Mouse (Mus musculus) CH12.LX (cell line): Measurements from ENCODE around the gene Alg9. TPM values are rescaled to one million over a fixed set of nuclear protein-coding genes. Genes with fewer than 3 reads are reported as not detected.
A peak's percentile ranks its signal among the peaks of the same experiment; 100 is the strongest.

ENCODE experiments used
- DNase-seq: peaks from one replicate; pipeline ENCODE4 v3.0.0-alpha.2; 2013; ENCODE audit errors: extremely low read depth
- H3K27ac ChIP-seq: 2 replicates; pipeline ENCODE4 v1.5.1; 2012; ENCODE audit warnings: low read depth, mild to moderate bottlenecking, control low read depth, moderate library complexity; ENCODE audit not compliant: insufficient read depth
- H3K27me3 ChIP-seq: replicated peaks from 2 replicates; pipeline ENCODE3; 2012; ENCODE audit warnings: inconsistent platforms
- H3K36me3 ChIP-seq, 2 experiments: replicated peaks in 1 of 2; 2 replicates each; pipeline versions ENCODE3 to v1.6.1; 2012; ENCODE audit warnings: inconsistent platforms in 1 of 2, low read length in 1 of 2, mild to moderate bottlenecking in 1 of 2, mixed read lengths in 1 of 2, moderate library complexity in 1 of 2; ENCODE audit not compliant: control insufficient read depth in 1 of 2, insufficient read depth in 1 of 2
- H3K4me1 ChIP-seq, 2 experiments: 2 replicates each; pipeline ENCODE4 v1.6.1; 2012; ENCODE audit warnings: inconsistent platforms in 1 of 2, moderate library complexity in 1 of 2; ENCODE audit not compliant: insufficient read depth in 2 of 2, control insufficient read depth in 1 of 2
- H3K4me2 ChIP-seq: 2 replicates; pipeline ENCODE4 v1.6.1; 2012; ENCODE audit warnings: low read depth, mild to moderate bottlenecking, control low read depth; ENCODE audit not compliant: poor library complexity, insufficient read depth, severe bottlenecking
- H3K4me3 ChIP-seq, 3 experiments: fragments of 150-350 bp in 1 of 3; sonication (generic) in 1 of 3; replicated peaks in 1 of 3; 2 replicates each; pipeline versions ENCODE3 to v1.5.1; 2011 to 2012; ENCODE audit warnings: low read depth in 2 of 3, low read length in 2 of 3, mild to moderate bottlenecking in 2 of 3, moderate library complexity in 2 of 3, control low read depth in 1 of 3, improper control_type of control experiment in 1 of 3, inconsistent platforms in 1 of 3, mixed read lengths in 1 of 3; ENCODE audit not compliant: poor library complexity in 1 of 3
- H3K79me2 ChIP-seq: replicated peaks from 2 replicates; pipeline ENCODE4 v1.6.1; 2012; ENCODE audit warnings: mild to moderate bottlenecking, moderate library complexity; ENCODE audit not compliant: control insufficient read depth, poor library complexity, insufficient read depth, severe bottlenecking; ENCODE audit errors: extremely low read depth
- H3K9ac ChIP-seq: 2 replicates; pipeline ENCODE4 v1.6.1; 2012; ENCODE audit warnings: low read depth, mild to moderate bottlenecking, control low read depth, moderate library complexity; ENCODE audit not compliant: insufficient read depth
- H3K9me3 ChIP-seq: replicated peaks from 2 replicates; pipeline ENCODE3; 2012; ENCODE audit warnings: low read length, inconsistent platforms, mixed read lengths
- BHLHE40 ChIP-seq: IDR thresholded peaks from 2 replicates; pipeline ENCODE4 v1.6.1; 2011; ENCODE audit warnings: mild to moderate bottlenecking, low read depth, low read length, improper control_type of control experiment
- CHD1 ChIP-seq: IDR thresholded peaks from 2 replicates; pipeline ENCODE4 v1.6.1; 2012; ENCODE audit warnings: low read depth, low read length, improper control_type of control experiment, inconsistent platforms
- CHD2 ChIP-seq: IDR thresholded peaks from 2 replicates; pipeline ENCODE4 v1.6.1; 2011; ENCODE audit warnings: low read length, improper control_type of control experiment
- E2F4 ChIP-seq: IDR thresholded peaks from 2 replicates; pipeline ENCODE4 v1.6.1; 2011; ENCODE audit warnings: low read depth, low read length, improper control_type of control experiment; ENCODE audit not compliant: insufficient replicate concordance
- EP300 ChIP-seq: IDR thresholded peaks from 2 replicates; pipeline ENCODE4 v1.6.1; 2011; ENCODE audit warnings: low read length, improper control_type of control experiment
- ETS1 ChIP-seq: conservative IDR thresholded peaks from 2 replicates; pipeline ENCODE4 v1.6.1; 2012; ENCODE audit warnings: low read depth, mild to moderate bottlenecking, inconsistent platforms, low read length, improper control_type of control experiment, moderate library complexity
- IRF4 ChIP-seq: IDR thresholded peaks from 2 replicates; pipeline ENCODE4 v1.6.1; 2014; ENCODE audit warnings: low read depth, mild to moderate bottlenecking, inconsistent platforms, low read length, improper control_type of control experiment
- JUND ChIP-seq: conservative IDR thresholded peaks from 2 replicates; pipeline ENCODE4 v1.6.1; 2011; ENCODE audit warnings: low read depth, low read length, improper control_type of control experiment
- KAT2A ChIP-seq: IDR thresholded peaks from 2 replicates; pipeline ENCODE4 v1.6.1; 2012; ENCODE audit warnings: low read length, improper control_type of control experiment, inconsistent platforms; ENCODE audit not compliant: insufficient replicate concordance
- MAFK ChIP-seq: IDR thresholded peaks from 2 replicates; pipeline ENCODE4 v1.6.1; 2011; ENCODE audit warnings: low read length, improper control_type of control experiment; ENCODE audit not compliant: insufficient replicate concordance
- MAZ ChIP-seq: IDR thresholded peaks from 2 replicates; pipeline ENCODE4 v1.6.1; 2012; ENCODE audit warnings: low read depth, mild to moderate bottlenecking, inconsistent platforms, low read length, improper control_type of control experiment, moderate library complexity
- MEF2A ChIP-seq: IDR thresholded peaks from 2 replicates; pipeline ENCODE4 v1.6.1; 2014; ENCODE audit warnings: low read depth, mild to moderate bottlenecking, inconsistent platforms, low read length, improper control_type of control experiment, borderline replicate concordance
- MXI1 ChIP-seq: IDR thresholded peaks from 2 replicates; pipeline ENCODE4 v1.6.1; 2011; ENCODE audit warnings: mild to moderate bottlenecking, low read depth, low read length, improper control_type of control experiment
- NELFE ChIP-seq: IDR thresholded peaks from 2 replicates; pipeline ENCODE4 v1.6.1; 2011; ENCODE audit warnings: low read depth, low read length, improper control_type of control experiment
- PAX5 ChIP-seq: IDR thresholded peaks from 2 replicates; pipeline ENCODE4 v1.6.1; 2012; ENCODE audit warnings: low read length, inconsistent platforms, mixed read lengths
- POLR2AphosphoS2 ChIP-seq: IDR thresholded peaks from 2 replicates; pipeline ENCODE4 v1.6.1; 2011; ENCODE audit warnings: low read depth, low read length, improper control_type of control experiment
- RAD21 ChIP-seq: IDR thresholded peaks from 2 replicates; pipeline ENCODE4 v1.6.1; 2011; ENCODE audit warnings: low read depth, mild to moderate bottlenecking, low read length, improper control_type of control experiment, moderate library complexity
- RCOR1 ChIP-seq: conservative IDR thresholded peaks from 2 replicates; pipeline ENCODE4 v1.6.1; 2012; ENCODE audit warnings: low read depth, mild to moderate bottlenecking, inconsistent platforms, low read length, improper control_type of control experiment
- SIN3A ChIP-seq: IDR thresholded peaks from 2 replicates; pipeline ENCODE4 v1.6.1; 2012; ENCODE audit warnings: low read length, improper control_type of control experiment, inconsistent platforms
- TCF12 ChIP-seq: IDR thresholded peaks from 2 replicates; pipeline ENCODE4 v1.6.1; 2014; ENCODE audit warnings: low read depth, mild to moderate bottlenecking, inconsistent platforms, low read length, improper control_type of control experiment
- ZNF384 ChIP-seq: IDR thresholded peaks from 2 replicates; pipeline ENCODE4 v1.6.1; 2012; ENCODE audit warnings: low read depth, low read length, improper control_type of control experiment, inconsistent platforms
- dilution Hi-C: fragments of 300-500 bp; cut with MboI; formaldehyde crosslinking; loops from 2 replicates; pipeline ENCODE4 v1.14.3; 2020; ENCODE audit warnings: low sequenced_read_pairs; ENCODE audit not compliant: extremely low pct_unique_long_range_greater_than_20kb, extremely low pct_ligation_motif_present
- in situ Hi-C: fragments of 300-500 bp; cut with MboI; formaldehyde crosslinking; loops from 3 replicates; pipeline ENCODE4 v1.14.3; 2019; ENCODE audit warnings: low sequenced_read_pairs, low pct_ligation_motif_present, low pct_unique_long_range_greater_than_20kb, mixed read lengths
- polyA plus RNA-seq: library from polyadenylated mRNA; unstranded; fragments of >175 nt; gene quantifications from 2 replicates; pipeline ENCODE4 v1.2.1, GENCODE M21; 2012; ENCODE audit warnings: low read depth; ENCODE audit not compliant: insufficient read length
- total RNA-seq, 2 experiments: library from RNA; depleted of rRNA; stranded (reverse); fragments of 300-350 nt in 1 of 2; fragments of >200 nt in 1 of 2; gene quantifications; 2 replicates each; pipeline ENCODE4 v1.2.3; 2012 to 2014

Alg9 gene
- total and polyA plus RNA-seq, 3 experiments: 25.7 to 40.1 (median 39.6) TPM

- in situ Hi-C loops (loop anchor here (25.0 kb wide), 1 partner anchor 290 kb away; no protein-coding TSS in a partner anchor), dilution Hi-C loops (no loop called here)
- Histone ChIP-seq H3K4me1 (peaks cover 24 to 25% of the 10 kb centered on the region in 2 experiments), H3K9me3 (no peaks in the 10 kb centered on the region), H3K36me3 (peaks cover 9 to 23% of the 10 kb centered on the region in 2 experiments), H3K4me2 (peak overlapping the region; percentile 81), H3K27me3 (no peaks in the 10 kb centered on the region), H3K4me3 (no peak overlapping the region), H3K27ac (peak overlapping the region; percentile 30; the same call in 1 of the 2 replicates), H3K79me2 (no peaks in the 10 kb centered on the region), H3K9ac (peak overlapping the region; percentile 35)
- no peak for DNase-seq
- TF ChIP-seq MEF2A: peak; percentile 94
- TF ChIP-seq CHD1: no peak
- peak; percentile 33; the same call in 1 of the 2 replicates for TF ChIP-seq SIN3A
- TF ChIP-seq RCOR1: peak; percentile 58; the same call in 1 of the 2 replicates
- TF ChIP-seq NELFE: no peak
- no peak for TF ChIP-seq KAT2A
- TF ChIP-seq MXI1: 0 out of 2 replicates have a peak, but pooled peaks have one; percentile 45
- peak; percentile 71 for TF ChIP-seq MAZ
- peak; percentile 69; the same call in 1 of the 2 replicates for TF ChIP-seq BHLHE40
- peak; percentile 48; the same call in 1 of the 2 replicates for TF ChIP-seq CHD2
- TF ChIP-seq POLR2AphosphoS2: 0 out of 2 replicates have a peak, but pooled peaks have one; percentile 26
- peak; percentile 67 for TF ChIP-seq EP300
- 0 out of 2 replicates have a peak, but pooled peaks have one; percentile 20 for TF ChIP-seq MAFK
- no peak for TF ChIP-seq E2F4
- no peak for TF ChIP-seq JUND
- peak; percentile 90 for TF ChIP-seq IRF4
- no peak for TF ChIP-seq ZNF384
- no peak for TF ChIP-seq RAD21
- TF ChIP-seq PAX5: no peak
- peak; percentile 68 for TF ChIP-seq TCF12
- peak; percentile 62; the same call in 1 of the 2 replicates for TF ChIP-seq ETS1
These were observed 73.0 kb downstream of the Alg9 start for GRCm38 (mm10) chr9:50847606-50848368.
